Mouse (Mus musculus): ENCODE data around the gene Mypop.

The Mypop gene

GRCm38 (mm10) chr7:18990601-18991295 lies at the start of gene Mypop:
Gene Mypop, plus strand, starts transcription at chr7:18991245.
- peak; percentile 92 to 99 for DNase-seq (ENCODE audit: low spot score in 2 of 2)

GRCm38 (mm10) chr7:18942376-18942775 lies 48.7 kb upstream of the Mypop start:
- DNase-seq (ENCODE audit: low spot score in 2 of 2), result no peak

- DNase-seq (ENCODE audit: low spot score in 2 of 2), result no peak
These were observed 48.2 kb upstream of the Mypop start for GRCm38 (mm10) chr7:18942815-18943214.

- DNase-seq (ENCODE audit: low spot score in 2 of 2), result no peak
These were observed 42.9 kb upstream of the Mypop start for GRCm38 (mm10) chr7:18948151-18948550.

- DNase-seq (ENCODE audit: low spot score in 2 of 2), result no peak
These were observed 41.1 kb upstream of the Mypop start for GRCm38 (mm10) chr7:18949781-18950522.

GRCm38 (mm10) chr7:18950523-18951315 lies 40.3 kb upstream of the Mypop start:
- no peak for DNase-seq (ENCODE audit: low spot score in 2 of 2)

GRCm38 (mm10) chr7:18951397-18951796 lies 39.6 kb upstream of the Mypop start:
- peak in 1 of 2 experiments; percentile 26 for DNase-seq (ENCODE audit: low spot score in 2 of 2)

- peak; percentile 33 to 46 for DNase-seq (ENCODE audit: low spot score in 2 of 2)
These were observed 33.3 kb upstream of the Mypop start for GRCm38 (mm10) chr7:18957569-18958383.

- no peak for DNase-seq (ENCODE audit: low spot score in 2 of 2)
These were observed 32.7 kb upstream of the Mypop start for GRCm38 (mm10) chr7:18958384-18958766.

GRCm38 (mm10) chr7:18959446-18959845 lies 31.6 kb upstream of the Mypop start:
- no peak for DNase-seq (ENCODE audit: low spot score in 2 of 2)

- DNase-seq (ENCODE audit: low spot score in 2 of 2), result no peak
These were observed 28.8 kb upstream of the Mypop start for GRCm38 (mm10) chr7:18962171-18962792.

- no peak for DNase-seq (ENCODE audit: low spot score in 2 of 2)
These were observed 28.2 kb upstream of the Mypop start for GRCm38 (mm10) chr7:18962795-18963194.

GRCm38 (mm10) chr7:18963294-18963843 lies 27.7 kb upstream of the Mypop start:
- DNase-seq (ENCODE audit: low spot score in 2 of 2), result no peak

- no peak for DNase-seq (ENCODE audit: low spot score in 2 of 2)
These were observed 25.7 kb upstream of the Mypop start for GRCm38 (mm10) chr7:18965312-18965711.

GRCm38 (mm10) chr7:18967603-18968002 lies 23.4 kb upstream of the Mypop start:
- no peak for DNase-seq (ENCODE audit: low spot score in 2 of 2)

- DNase-seq (ENCODE audit: low spot score in 2 of 2), result no peak
These were observed 20.1 kb upstream of the Mypop start for GRCm38 (mm10) chr7:18970956-18971355.

- DNase-seq (ENCODE audit: low spot score in 2 of 2), result no peak
These were observed 12.7 kb upstream of the Mypop start for GRCm38 (mm10) chr7:18978381-18978780.

- DNase-seq (ENCODE audit: low spot score in 2 of 2), result no peak
These were observed 4.5 kb upstream of the Mypop start for GRCm38 (mm10) chr7:18986503-18986902.

GRCm38 (mm10) chr7:18987100-18987499 lies 3.9 kb upstream of the Mypop start, which contains the start of gene Nanos2:
Gene Nanos2, plus strand, starts transcription at chr7:18987400.
- DNase-seq (ENCODE audit: low spot score in 2 of 2), result no peak

- DNase-seq (ENCODE audit: low spot score in 2 of 2), result no peak
These were observed 3.3 kb upstream of the Mypop start for GRCm38 (mm10) chr7:18987747-18988146.

GRCm38 (mm10) chr7:18988780-18989179 lies 2.3 kb upstream of the Mypop start:
- DNase-seq (ENCODE audit: low spot score in 2 of 2), result no peak
